Mouse (Mus musculus) testis, adult 2 months (tissue): ENCODE measurements at regions not wholly inside any gene's neighbourhood (a gene's known extent, or its start where the extent isn't known, plus 50 kb on each side); places are given as distances from the start of the nearest gene placed in this dataset.

Experiments
- H3K27ac ChIP-seq: fragments of 200-500 bp; 2 replicates; pipeline ENCODE4 v1.5.1; 2012; ENCODE audit warnings: low read depth, low read length; ENCODE audit not compliant: control insufficient read depth, insufficient read depth
- H3K27me3 ChIP-seq: fragments of 200-500 bp; 2 replicates; pipeline ENCODE4 v1.6.1; 2012; ENCODE audit warnings: mild to moderate bottlenecking, low read length, moderate library complexity; ENCODE audit not compliant: control insufficient read depth, insufficient read depth
- H3K36me3 ChIP-seq: fragments of 200-500 bp; 2 replicates; pipeline ENCODE4 v1.6.1; 2012; ENCODE audit warnings: mild to moderate bottlenecking, low read length; ENCODE audit not compliant: control insufficient read depth, insufficient read depth
- H3K4me1 ChIP-seq: fragments of 200-500 bp; 2 replicates; pipeline ENCODE4 v1.6.1; 2012; ENCODE audit warnings: low read length; ENCODE audit not compliant: control insufficient read depth, insufficient read depth
- H3K4me3 ChIP-seq: fragments of 200-500 bp; 2 replicates; pipeline ENCODE4 v1.5.1; 2012; ENCODE audit warnings: low read depth, mild to moderate bottlenecking, low read length, moderate library complexity, mixed read lengths; ENCODE audit not compliant: control insufficient read depth
- CTCF ChIP-seq: fragments of 200-500 bp; IDR thresholded peaks from 2 replicates; pipeline ENCODE4 v1.5.1; 2012; ENCODE audit warnings: low read depth, mild to moderate bottlenecking, inconsistent platforms, low read length, moderate library complexity; ENCODE audit not compliant: control insufficient read depth, insufficient read depth, insufficient replicate concordance
- POLR2A ChIP-seq: fragments of 200-500 bp; IDR thresholded peaks from 2 replicates; pipeline ENCODE4 v1.6.1; 2012; ENCODE audit warnings: low read depth, mild to moderate bottlenecking, inconsistent platforms, low read length, moderate library complexity; ENCODE audit not compliant: control insufficient read depth

GRCm38 (mm10) chr10:37194131-37194797 is 55.5 kb upstream of the Marcks start:
- Histone ChIP-seq H3K27me3 (no peaks in the 10 kb centered on the region), H3K36me3 (no peaks in the 10 kb centered on the region), H3K27ac (peak overlapping the region; percentile 52), H3K4me1 (peaks cover 7% of the 10 kb centered on the region), H3K4me3 (no peak overlapping the region)
- TF ChIP-seq POLR2A (no peak), CTCF (no peak)

- no peak overlapping the region for H3K4me3 ChIP-seq
- H3K27me3 ChIP-seq = no peaks in the 10 kb centered on the region
- peaks cover 7% of the 10 kb centered on the region for H3K4me1 ChIP-seq
- no peaks in the 10 kb centered on the region for H3K36me3 ChIP-seq
- TF ChIP-seq POLR2A (no peak), CTCF (no peak)
- H3K27ac ChIP-seq = no peak overlapping the region
Measured at GRCm38 (mm10) chr10:37192661-37193060, 53.9 kb upstream of the Marcks start.

- no peaks in the 10 kb centered on the region for H3K27me3 ChIP-seq
- H3K36me3 ChIP-seq = no peaks in the 10 kb centered on the region
- H3K4me3 ChIP-seq = no peak overlapping the region
- no peak overlapping the region for H3K27ac ChIP-seq
- TF ChIP-seq POLR2A = no peak
- peaks cover 7% of the 10 kb centered on the region for H3K4me1 ChIP-seq
Measured at GRCm38 (mm10) chr10:37190092-37190491, 51.4 kb upstream of the Marcks start.
